Mouse (Mus musculus): ENCODE results near the gene Plekhh3.

Plekhh3 gene

GRCm38 (mm10) chr11:101119131-101119760 is 51.9 kb downstream of the Plekhh3 start:
- DNase-seq: no peak

GRCm38 (mm10) chr11:101118105-101118504 is 53.0 kb downstream of the Plekhh3 start:
- DNase-seq: peak; percentile 88

GRCm38 (mm10) chr11:101115564-101115963 is 55.6 kb downstream of the Plekhh3 start:
- DNase-seq: peak; percentile 90
